Mouse (Mus musculus): Measurements from ENCODE around the gene Acad9.
A peak's percentile ranks its signal among the peaks of the same experiment; 100 is the strongest.
"Not testable (repeated sequence)": the region's sequence is repeated elsewhere in the genome, so short reads cannot be mapped to it uniquely, and the experiment has no call there.

Gene Acad9

DNA sequence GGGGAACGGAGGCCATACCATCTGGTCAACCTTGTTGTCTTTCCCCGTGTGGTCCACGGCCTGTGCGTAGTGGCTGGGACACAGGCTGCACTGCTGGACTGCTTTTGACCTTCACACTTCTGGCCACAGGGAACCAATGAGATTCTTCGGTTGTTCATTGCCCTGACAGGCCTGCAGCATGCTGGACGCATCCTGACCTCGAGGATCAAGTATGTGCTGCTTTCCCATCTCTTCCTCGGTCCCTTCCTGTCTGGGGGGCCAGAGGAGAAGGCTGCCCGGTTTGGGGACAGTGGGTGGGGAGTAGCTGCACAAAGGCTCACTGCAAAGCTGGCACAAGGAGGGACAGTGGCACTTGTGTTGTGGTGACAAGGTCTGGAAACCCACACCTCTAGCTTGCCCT, 21.8 kb downstream of the Acad9 start:
- no peak for DNase-seq (ENCODE audit: low spot score)

DNA sequence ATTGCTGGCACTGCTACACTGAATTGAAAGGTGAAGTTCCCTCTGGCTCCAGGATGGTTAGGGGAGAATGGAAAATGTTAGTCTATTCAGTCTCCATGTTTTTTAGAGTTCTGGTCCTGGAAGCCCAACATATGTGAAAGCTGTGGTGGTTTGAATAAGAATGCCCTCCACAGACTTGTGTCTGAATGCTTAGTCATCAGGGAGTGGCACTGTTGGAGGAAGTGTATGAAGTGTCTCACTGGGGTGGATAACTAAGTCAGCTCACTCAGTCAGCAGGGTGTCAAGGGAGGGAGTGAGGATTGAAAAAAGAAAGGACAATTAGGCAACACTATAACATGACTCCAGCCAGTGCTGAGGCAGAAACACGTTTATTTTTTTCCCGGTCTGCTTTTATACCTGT, 29.6 kb downstream of the Acad9 start:
- no peak for DNase-seq (ENCODE audit: low spot score)

DNA sequence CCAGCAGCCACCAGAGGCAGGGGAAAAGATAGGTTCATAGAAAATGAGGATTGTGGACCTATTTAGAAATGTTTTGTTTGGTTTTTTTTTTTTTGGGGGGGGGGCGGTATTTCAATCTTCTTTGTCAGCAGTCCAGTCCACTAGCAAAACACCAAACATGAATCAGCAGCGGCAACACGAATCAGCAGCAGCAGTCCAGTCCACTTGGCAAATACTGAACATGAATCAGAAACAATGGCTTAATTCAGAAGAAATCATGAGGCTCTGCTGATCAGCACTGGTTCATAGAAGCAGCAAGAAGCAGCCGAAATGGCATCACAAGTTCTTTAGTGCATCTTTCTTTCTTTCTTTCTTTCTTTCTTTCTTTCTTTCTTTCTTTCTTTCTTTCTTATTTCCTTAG, 50.3 kb downstream of the Acad9 start:
- no peak for DNase-seq (ENCODE audit: low spot score)

DNA sequence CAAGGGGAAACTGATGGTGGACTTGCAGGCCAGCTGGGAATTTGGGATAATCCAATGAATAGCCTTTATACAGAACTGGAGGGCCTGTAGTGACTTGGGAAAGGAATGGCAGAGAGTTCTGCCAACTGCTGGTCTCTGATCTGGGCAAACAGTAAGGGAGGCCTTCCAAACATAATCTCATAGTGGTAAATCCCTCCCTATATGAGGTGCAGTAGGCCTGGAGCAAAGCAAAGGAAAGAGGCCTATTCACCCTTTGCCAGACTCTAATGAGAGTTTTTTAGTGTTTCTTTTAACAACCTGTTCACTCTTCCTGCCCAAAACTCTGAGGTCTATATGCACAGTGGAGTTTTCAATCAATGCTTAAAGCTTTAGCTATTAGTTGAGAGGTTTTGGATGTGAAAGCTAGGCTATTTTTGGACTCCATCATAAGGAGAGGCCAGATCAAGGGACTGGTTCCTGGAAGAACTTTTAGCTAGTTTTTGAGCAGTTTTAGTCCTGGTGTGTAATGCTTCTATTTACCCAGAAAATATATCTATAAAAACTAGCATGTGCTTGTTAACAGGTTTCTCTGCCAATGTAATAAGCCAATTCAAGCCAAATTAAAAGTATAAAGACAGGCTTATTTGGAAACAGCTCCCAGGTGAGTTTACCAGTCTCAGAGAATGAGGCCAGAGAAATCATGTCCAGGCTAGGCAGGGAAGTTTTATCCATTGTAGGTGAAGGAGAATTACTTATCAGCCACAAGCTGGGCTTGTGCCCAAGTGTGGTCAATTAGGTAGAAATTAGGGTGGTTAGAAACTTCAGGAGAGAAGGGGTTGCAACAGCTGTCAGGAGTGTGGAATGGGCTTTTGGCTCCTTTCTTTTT, 54.1 kb downstream of the Acad9 start:
- DNase-seq (ENCODE audit: low spot score) = no peak

DNA sequence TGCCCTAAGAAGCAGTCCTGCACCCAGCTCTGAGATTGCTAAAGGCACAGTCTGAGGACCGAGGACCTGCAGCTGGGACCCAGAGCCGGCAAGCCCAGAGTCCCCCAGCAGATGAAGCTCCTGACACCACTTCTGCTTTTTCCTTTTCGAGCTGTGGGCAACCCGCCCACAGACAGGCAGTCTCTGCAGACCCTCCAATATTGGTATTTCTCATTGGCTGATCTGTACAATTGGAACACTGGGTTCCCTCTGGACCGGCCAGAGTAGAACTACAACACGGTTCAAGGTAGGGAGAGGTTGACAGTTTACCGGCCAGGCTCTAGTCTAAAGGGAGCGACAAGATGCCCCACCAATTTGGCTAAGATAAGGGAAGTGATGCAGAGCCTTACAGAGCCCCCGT, 60.4 kb downstream of the Acad9 start:
- not testable (repeated sequence) for DNase-seq (ENCODE audit: low spot score)

DNA sequence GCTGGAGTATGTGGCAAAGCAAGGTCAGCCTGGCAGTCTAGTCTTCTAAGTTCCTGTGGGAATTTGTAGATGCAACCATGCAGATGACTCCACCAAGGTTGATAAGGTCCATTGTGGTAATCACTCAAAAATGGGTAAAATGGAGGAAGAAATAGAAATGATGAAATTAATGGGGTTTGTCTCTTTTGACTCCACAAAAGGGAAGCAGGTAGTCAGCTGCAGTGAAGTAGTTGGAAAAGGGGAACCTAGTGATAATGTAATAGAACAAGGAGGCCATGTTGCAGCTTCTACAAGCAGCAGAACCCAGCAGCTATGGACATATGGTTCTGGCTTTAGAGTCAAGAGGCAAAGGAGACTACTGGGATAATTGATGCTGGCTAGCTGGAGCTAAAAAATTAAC, 70.4 kb downstream of the Acad9 start:
- DNase-seq (ENCODE audit: low spot score) = no peak

DNA sequence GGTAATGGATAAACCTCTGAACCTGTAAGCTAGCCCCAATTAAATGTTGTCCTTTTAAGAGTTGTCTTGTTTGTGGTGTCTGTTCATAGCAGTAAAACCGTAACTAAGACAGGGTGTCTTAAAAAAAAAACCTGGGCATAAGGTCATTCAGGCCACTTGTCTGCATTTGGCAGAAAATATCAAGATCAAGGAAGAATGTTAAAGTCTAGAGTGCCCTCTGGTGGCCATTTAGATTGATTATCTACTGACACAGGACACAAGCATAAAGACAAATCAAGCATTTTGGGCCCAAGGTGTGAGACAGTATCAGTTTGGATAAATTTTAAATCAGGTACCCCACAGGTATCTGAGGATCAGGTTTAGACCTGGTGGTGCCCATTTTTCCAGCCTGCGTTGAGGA, 71.8 kb downstream of the Acad9 start:
- DNase-seq (ENCODE audit: low spot score) = peak; percentile 43

DNA sequence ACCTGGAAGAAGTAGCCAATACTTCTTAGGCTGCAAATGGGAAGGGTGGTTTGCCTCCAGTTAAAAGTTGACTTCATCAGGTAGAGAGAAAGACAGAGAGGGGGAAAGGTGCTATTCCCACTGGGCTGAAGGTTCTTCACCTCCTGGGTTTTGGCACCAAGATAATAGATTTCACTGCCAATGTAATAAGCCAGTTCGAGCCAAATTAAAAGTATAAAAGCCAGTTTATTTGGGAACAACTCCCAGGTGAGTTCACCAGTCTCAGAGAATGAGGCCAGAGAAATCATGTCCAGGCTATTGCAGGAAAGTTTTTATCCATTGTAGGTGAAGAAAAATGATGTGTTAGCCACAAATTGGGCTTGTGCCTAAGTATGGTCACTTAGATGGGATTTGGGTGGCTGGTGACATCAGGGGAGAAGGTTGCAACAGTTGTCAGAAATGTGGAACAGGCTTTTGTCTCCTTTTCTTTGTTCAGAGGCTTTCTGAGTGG, 72.4 kb downstream of the Acad9 start:
- DNase-seq (ENCODE audit: low spot score) = no peak

DNA sequence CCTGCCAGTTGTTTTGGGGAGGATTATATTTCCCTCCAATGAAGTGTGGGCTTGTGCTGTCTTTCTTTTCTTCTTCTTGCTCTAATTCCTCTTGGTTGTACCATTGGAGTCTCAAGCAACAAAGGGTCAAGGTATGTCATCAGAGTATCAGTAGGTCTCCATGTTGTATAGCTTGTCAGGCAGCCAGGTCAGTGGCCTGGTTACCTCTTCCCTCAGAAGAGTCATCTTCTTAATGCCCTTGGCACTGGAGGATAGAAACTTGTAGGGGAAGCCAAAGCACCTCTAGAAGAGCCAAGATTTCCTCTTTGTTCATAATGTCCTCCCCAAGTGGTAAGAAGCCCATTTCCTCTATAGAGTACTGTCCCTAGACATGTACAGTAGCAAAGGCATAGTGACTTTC, 73.2 kb downstream of the Acad9 start:
- DNase-seq (ENCODE audit: low spot score) = no peak

Data from MN1 (cell line).